Mouse (Mus musculus) cerebellum, adult 9-10 months (tissue): ENCODE measurements around the gene Trp53i13.
"Not testable (repeated sequence)": the region's sequence is repeated elsewhere in the genome, so short reads cannot be mapped to it uniquely, and the experiment has no call there.

Experiments
- DNase-seq: peaks from one replicate; pipeline ENCODE4 v3.0.0; 2022

Gene Trp53i13

DNA sequence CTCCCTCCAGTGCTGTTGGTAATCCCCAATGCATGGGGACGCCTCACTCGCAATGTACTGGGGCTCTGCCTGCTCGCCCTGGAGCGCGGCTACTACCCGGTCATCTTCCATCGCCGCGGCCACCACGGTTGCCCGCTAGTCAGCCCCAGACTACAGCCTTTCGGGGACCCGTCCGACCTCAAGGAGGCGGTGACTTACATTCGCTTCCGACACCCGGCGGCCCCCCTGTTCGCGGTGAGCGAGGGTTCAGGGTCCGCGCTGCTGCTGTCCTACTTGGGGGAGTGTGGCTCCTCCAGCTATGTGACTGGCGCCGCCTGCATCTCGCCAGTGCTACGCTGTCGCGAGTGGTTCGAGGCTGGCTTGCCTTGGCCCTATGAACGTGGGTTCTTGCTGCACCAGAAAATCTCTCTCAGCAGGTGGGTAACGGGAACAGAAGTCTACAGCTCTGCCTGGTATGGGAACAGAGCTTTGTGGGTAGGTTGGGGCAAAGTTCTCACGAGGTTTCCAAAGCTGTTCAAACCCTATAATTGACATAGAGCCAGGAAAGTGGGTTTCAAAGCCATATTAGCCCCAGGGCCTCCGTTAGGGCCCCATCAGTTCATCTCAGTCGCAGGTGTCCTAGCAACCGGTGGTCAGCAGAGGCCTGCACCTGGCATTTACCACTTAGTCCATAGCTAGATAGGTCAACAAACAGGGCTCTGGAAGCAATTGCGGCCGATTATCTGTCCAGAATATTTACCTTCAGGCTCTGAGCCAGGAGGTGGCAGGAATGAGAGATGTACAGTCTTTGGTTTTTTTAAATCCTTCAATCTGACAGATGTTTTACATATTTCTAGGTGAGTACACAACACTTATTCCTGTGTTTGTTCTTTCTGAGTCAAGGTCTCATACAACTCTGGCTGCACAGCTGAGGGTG is at the start of gene Trp53i13:
Trp53i13 (minus strand) TSS at position 344 of the 916 bp plus-strand sequence.
- DNase-seq: peak; percentile 24

DNA sequence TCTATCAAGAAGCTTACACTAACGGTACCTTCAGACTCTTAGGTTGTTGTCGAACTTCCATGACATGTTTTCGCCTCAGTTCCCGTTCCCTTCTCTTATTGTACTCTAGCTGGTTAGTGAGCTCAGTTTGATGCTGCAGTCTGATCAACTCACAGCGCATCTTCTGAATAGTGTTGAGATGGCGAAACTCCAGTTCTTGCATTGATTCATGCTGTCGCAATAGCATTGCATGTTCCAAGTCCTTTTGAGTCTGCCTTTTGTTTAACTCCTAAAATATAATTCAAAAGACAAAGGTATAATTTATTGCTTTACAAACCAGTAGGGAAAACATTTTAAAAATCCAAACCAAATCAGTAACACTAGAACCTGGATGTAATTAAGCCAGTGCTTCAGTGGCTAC is 29.5 kb upstream of the Trp53i13 start:
- no peak for DNase-seq

- DNase-seq: no peak
These were observed 16.5 kb upstream of the Trp53i13 start for GRCm38 (mm10) chr11:77532202-77532846.

DNA sequence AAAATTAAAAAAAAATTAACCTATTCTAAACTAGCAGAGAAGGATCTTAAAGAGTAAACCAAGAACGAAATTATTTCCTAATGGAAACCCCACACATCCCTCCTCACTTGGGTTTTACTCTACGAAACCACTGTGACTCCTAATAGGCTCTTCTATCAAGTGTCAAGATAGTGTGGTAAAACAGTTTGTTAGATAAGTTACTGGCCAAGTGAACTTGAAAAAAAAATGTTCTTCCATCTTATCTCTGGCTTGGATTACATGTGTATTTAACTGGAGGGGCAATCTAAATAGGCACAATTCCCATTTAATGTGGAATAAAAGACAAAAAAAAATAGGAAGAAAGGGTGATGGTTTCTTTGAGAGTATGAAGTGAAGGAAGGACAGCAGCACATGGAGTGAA is 15.1 kb upstream of the Trp53i13 start:
- no peak for DNase-seq

GRCm38 (mm10) chr11:77529644-77530043 is 13.9 kb upstream of the Trp53i13 start:
- DNase-seq: no peak

DNA sequence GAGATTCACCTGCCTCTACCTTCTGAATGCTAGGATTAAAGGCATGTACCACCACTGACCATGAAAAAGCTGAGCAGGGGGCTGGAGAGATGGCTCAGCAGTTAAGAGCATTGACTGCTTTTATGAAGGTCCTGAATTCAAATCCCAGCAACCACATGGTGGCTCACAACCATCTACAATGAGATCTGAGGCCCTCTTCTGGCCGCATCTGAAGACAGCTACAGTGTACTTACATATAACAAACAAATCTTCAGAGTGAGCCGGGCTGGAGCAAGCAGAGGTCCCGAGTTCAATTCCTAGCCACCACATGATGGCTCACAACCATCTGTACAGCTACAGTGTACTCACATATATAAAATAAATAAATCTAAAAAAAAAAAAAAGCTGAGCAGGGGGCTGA is 12.6 kb upstream of the Trp53i13 start:
- DNase-seq: not testable (repeated sequence)

DNA sequence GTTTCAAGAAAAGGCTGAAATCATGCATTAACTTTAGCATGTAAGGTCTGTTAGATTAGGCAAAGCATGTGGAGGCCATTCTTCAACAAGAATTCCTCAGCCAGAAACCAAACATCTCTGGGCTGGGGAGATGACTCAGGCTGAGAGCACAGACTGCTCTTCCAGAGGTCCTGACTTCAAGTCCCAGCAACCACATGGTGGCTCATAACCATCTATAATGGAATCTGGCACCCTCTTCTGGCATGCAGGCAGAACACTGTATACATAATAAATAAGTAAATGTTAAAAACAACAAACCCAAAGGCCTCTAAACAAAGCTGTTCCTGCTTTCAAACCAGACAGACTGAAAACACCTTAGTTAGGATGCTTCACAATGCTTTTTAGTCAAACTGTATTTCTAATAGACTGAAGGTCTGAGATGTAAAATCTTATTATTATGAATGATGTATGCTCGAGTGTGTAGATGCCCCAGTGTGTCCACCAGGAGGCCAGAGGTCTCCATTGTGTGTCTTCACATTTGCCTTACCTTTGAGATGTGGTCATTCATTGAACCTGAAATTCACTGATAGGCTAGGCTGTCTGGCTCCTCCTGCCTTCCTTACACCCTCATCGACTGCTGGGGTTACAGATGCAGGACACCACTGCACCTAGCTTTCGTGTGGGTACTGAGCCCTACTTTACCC is 10.2 kb upstream of the Trp53i13 start:
- DNase-seq: no peak

DNA sequence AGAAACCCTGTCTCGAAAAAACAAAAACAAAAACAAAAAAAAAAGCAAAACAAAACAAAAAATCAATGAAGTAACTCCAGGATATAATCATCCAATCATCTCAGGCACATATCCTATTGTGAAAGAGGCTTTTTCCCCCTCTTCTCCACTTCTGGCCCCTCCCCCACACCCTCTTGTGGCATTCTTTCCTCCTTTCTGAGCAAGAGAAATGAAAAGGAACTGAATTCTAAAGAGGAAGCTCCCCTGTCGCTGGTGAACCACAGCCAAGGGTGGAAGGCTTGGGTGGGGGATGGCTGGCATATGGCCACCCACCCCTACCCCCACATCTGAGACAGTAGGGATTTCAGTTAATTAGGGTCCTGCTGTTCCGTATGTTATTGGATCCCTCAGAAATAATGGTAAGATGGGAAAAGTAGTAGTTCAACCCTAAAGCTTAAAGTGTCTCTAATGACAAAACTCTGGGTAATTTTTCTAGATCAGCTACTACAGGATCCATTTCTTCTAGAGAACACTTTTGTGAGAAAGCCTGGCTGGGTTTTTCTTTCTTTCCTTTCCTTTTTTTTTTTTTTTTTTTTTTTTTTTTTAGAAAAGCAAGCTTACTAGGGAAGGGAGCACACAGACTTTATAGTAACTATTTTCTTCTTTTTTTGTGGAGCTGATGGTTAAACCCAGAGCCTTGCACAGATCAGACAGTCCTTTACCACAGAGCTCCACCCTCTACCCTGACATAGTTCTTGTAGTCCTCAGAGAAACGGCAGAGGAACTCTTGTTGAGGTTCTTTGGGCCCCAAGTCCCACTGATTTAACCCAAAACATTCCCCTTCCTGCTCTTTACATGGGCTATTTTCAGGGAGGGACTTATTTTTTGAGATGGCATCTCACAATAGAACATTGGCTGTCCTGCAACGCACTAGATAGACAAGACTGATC is 5.1 kb upstream of the Trp53i13 start:
- no peak for DNase-seq

DNA sequence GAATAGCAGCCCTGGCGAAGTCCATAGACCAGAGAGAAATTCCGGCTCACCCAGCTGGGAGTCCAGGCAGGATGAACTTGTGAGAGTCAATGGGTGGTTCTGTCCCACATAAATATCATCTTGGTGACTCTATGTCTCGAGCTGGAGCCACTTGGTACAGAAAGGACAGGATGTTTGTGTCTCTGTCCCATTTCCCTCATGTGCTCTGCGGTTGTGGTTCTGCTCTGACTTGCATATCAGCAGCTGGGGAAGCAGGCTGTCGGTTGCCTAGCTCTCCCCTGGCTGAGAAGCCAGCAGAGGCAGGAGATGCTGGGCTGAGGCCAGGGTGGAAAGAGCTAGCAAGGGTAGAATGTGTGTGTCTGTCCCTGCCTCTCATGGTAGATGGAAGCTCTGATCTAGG is 3.3 kb upstream of the Trp53i13 start, which contains the start of gene Gm10392:
Gm10392 (minus strand) TSS at position 156 of the 400 bp plus-strand sequence.
- DNase-seq: no peak

- DNase-seq: no peak
These were observed 2.4 kb upstream of the Trp53i13 start for GRCm38 (mm10) chr11:77518051-77518798.

- DNase-seq: no peak
These were observed 1.0 kb upstream of the Trp53i13 start for GRCm38 (mm10) chr11:77516553-77517425.

DNA sequence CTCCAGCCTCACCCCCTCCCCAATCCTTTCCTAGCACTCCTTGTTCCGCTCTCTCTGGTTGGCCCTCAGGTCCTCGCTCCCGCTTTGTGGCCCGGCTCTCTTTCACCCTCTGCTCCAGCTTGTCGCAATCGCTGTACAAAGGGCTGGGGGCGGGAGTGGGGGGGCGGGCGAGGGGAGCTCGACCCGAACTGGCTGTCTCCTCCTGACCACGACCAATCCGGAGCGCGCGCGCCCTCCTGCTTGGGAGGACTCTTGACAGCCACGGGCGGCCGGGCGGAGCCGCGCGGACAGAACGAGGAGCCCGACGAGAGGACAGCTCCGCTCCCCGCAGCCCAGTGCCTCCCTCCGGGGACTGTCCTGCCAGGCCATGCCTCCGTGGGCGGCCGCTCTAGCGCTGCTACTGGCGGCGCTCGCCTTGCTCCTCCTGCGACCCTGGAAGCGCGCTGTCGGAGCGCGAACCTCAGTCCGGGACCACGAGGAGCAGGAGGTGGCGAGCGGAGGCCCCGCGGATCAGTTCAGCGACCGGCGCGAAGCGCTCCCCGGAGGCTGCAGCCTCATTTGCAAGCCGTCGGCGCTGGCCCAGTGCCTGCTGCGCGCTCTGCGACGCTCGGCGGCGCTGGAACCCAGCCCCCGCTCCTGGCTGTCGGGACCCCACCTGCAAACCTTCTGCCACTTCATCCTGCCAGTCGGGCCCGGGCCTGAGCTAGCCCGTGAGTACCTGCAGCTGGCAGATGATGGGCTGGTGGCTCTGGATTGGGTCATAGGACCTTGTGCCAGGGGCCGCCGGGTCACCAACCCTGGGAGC is 746 bp downstream of the Trp53i13 start, which contains the start of gene Abhd15:
Abhd15 (plus strand) TSS at position 290 of the 805 bp plus-strand sequence.
- DNase-seq: peak; percentile 40

DNA sequence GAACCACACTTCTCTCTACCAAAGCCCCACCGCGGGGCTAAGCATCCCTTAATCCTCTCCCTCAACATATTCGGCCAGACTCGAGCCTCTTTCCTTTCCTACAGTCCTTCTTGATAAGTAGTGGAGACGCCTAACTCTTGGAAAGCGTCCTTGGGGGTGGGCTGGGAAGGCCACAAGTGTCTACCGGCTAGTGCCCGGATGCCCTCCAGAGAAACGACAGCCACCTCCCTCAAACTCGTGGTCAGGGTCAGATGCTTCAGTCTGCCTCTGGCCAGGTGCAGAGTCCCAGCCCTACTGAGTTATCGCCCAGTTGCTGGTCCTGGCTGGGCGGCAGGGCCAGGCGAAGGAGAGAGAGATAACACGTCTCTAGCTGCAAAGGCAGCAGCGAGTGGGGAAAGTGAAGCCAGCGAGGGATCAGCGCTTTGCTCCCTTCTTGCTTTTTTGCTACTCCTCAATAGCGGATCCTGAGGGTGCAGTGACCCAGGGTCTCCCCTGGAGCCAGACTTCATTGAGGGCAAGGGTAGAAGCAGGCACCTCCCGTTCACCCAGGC is 1.4 kb downstream of the Trp53i13 start:
- DNase-seq: peak; percentile 36

- peak; percentile 33 for DNase-seq
These were observed 2.0 kb downstream of the Trp53i13 start for GRCm38 (mm10) chr11:77513811-77514170.

DNA sequence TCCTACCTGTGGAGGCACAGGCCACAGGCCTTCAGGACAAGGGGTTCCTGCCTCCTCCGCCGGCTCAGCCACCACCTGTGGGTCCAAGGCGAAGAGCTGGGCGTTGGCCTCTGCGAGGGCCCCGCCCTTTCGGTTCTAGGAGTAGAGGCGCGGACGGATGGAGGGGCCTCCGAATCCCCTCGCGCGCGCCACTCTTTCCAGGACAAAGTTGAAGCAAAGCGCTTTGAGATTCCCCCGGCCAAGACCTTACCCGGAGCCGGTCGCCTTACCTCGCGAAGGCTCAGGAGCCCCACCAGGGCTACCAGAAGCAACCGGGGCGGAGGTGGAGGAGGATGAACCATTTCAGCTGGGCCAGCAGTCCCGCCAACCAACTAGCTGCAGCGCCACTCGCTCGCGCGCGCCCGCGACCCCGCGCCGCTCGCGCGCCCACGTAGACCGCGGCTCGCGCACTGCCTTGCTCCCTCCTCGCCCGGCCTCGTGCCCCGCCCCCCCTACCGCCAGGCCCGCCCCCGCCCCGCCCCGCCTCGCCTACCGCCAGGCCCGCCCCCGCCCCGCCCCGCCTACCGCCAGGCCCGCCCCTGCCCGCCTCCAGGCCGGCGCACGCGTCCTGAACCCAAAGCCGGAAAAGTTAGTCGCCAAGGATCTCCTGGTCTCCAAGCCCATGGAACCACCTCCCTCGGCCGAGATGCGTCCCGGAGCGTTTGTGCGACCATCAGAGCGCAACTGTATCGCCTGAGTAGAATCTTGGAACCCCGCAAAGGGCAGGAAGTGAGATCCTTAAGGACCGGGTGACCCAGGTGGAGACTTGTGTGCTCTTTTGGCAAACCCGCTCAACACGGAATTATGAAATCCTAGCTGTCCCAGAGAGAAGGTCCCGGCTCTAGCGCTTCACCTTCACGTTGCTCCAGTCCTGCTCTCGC is 2.6 kb downstream of the Trp53i13 start:
- DNase-seq: peak; percentile 76

DNA sequence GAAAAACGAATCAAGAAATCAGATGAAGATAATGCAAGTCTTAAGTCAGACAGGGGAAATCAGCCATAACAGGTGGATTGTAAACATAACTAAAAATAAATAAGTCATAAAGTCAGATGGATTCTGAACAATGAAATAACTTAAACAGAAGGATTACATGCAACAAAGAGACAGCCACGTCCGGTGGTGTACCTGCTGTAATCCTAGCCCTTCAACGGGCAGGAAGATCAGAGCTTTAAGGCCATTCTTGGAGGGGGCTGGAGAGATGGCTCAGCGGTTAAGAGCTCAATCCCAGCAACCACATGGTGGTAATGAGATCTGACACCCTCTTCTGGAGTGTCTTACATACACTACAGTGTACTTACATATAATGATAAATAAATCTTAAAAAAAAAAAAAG is 4.4 kb downstream of the Trp53i13 start:
- DNase-seq: no peak

GRCm38 (mm10) chr11:77508068-77509021 is 7.4 kb downstream of the Trp53i13 start:
- peak; percentile 79 for DNase-seq
